Mouse (Mus musculus) kidney, embryonic 14.5 days (tissue): ENCODE results near the gene Pex5. TPM values are rescaled to one million over a fixed set of nuclear protein-coding genes. Genes with fewer than 3 reads are reported as not detected.

Source experiments
- ATAC-seq: fragments of 200-750 bp; cut with Nextera tagmentation; 2 replicates; pipeline ENCODE4 v1.8.0; 2017; ENCODE audit warnings: moderate number of reproducible peaks, mild to moderate bottlenecking, moderate TSS enrichment, moderate library complexity; ENCODE audit not compliant: low FRiP score, low TSS enrichment
- H3K27ac ChIP-seq: fragments of 300-500 bp; sonication (generic); 2 replicates; pipeline ENCODE4 v1.5.1; 2014; ENCODE audit warnings: low read depth, mild to moderate bottlenecking, low read length, moderate library complexity, mixed read lengths
- H3K27me3 ChIP-seq: fragments of 300-500 bp; sonication (generic); 2 replicates; pipeline ENCODE4 v1.6.1; 2014; ENCODE audit warnings: mild to moderate bottlenecking, low read length; ENCODE audit not compliant: control insufficient read depth, insufficient read depth
- H3K36me3 ChIP-seq: fragments of 300-500 bp; sonication (generic); 2 replicates; pipeline ENCODE4 v1.6.1; 2014; ENCODE audit warnings: low read length, mixed read lengths; ENCODE audit not compliant: control insufficient read depth, insufficient read depth
- H3K4me1 ChIP-seq: fragments of 300-500 bp; sonication (generic); 2 replicates; pipeline ENCODE4 v1.6.1; 2014; ENCODE audit warnings: low read length, mixed read lengths; ENCODE audit not compliant: control insufficient read depth, insufficient read depth
- H3K4me2 ChIP-seq: fragments of 300-500 bp; sonication (generic); replicated peaks from 2 replicates; pipeline ENCODE4 v1.6.1; 2014; ENCODE audit warnings: low read depth, mild to moderate bottlenecking, low read length
- H3K4me3 ChIP-seq: fragments of 300-500 bp; sonication (generic); 2 replicates; pipeline ENCODE4 v1.5.1; 2014; ENCODE audit warnings: mild to moderate bottlenecking, low read length
- H3K9ac ChIP-seq: fragments of 300-500 bp; sonication (generic); 2 replicates; pipeline ENCODE4 v1.6.1; 2014; ENCODE audit warnings: low read depth, mild to moderate bottlenecking, low read length, moderate library complexity
- H3K9me3 ChIP-seq: fragments of 300-500 bp; sonication (generic); 2 replicates; pipeline ENCODE4 v1.6.1; 2016; ENCODE audit warnings: low read length; ENCODE audit not compliant: control insufficient read depth
- WGBS: fragments of 180-500 bp; shearing (Covaris S2); extraction: QIAGEN DNeasy Blood & Tissue Kit; methylation state at CpG from one replicate; pipeline ENCODE4 v1.1.7; 2014; 5-methylcytosine and 5-hydroxymethylcytosine counted together
- polyA plus RNA-seq: library from polyadenylated mRNA; unstranded; fragments of >200 nt; fragmentation: Nextera tagmentation; extraction: Ambion mirVana; gene quantifications from 2 replicates; pipeline ENCODE4 v1.2.1, GENCODE M21; 2014

Gene Pex5
- 26.8 and 35.3 TPM in 2 replicates for polyA plus RNA-seq

DNA sequence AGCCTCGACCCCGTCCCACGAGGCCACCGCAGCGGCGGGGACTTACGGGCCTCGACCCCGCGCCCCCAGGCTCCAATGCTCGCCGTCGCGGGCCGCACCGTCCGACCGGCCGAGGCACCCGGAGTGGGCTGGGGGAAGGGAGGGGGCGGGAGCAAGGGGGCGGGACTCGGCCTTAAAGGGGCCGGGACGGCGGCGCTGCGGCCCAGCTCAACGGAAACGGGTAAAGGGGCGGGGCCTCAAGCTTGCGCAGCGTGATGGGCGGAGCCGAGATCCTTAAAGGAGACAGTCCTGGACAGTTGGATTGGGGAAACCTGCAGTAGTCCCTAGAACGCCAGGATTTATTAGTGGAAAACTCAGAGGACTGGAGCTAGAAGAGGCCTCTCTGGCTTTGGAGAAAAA lies at the start of gene Pex5:
Gene Pex5 (minus strand): TSS at position 141 of the 399 bp plus-strand sequence.
- H3K27me3 ChIP-seq: no peaks in the 10 kb centered on the region
- peak within 1 kb of the TSS; percentile 86 for H3K4me3 ChIP-seq
- ATAC-seq: peak; percentile 95
- H3K9ac ChIP-seq: peak within 1 kb of the TSS; percentile 84
- H3K4me1 ChIP-seq: peaks cover 7% of the 10 kb centered on the region; the same call in 1 of the 2 replicates
- no peaks in the 10 kb centered on the region for H3K9me3 ChIP-seq
- peaks cover 20% of the 10 kb centered on the region for H3K36me3 ChIP-seq
- H3K4me2 ChIP-seq: peak within 1 kb of the TSS; percentile 59
- 1% methylated on average over 36 of the region's 36 CpGs for WGBS
- peak within 1 kb of the TSS; percentile 73 for H3K27ac ChIP-seq

DNA sequence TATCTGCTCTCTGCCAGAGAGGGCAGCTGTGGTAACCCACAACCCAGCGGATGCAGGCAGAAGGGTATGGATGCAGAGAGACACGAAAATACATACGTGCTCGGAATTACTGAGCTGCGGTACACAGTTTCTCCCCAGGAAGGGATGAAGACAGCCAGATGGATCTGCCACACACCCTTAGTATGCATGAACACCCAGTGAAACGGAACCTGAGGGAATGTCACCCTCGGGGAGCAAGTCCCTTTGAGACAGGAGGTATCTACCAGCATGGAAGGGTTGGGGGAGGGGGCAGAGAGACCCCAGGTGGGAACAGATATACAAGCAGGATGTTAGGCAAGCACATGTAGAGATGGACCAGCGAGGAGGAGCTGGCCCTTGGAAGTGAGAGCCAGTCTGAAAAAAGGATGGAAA lies 49.0 kb upstream of the Pex5 start:
- Histone ChIP-seq H3K4me1 (0 out of 2 replicates have a peak, but pooled peaks cover 2% of the 10 kb centered on the region), H3K9me3 (no peaks in the 10 kb centered on the region), H3K4me3 (peak overlapping the region; percentile 45; the same call in 1 of the 2 replicates), H3K36me3 (no peaks in the 10 kb centered on the region), H3K27ac (no peak overlapping the region), H3K27me3 (no peaks in the 10 kb centered on the region; the same call in 1 of the 2 replicates), H3K9ac (0 out of 2 replicates have a peak overlapping the region, but pooled peaks have one; percentile 55), H3K4me2 (peak overlapping the region; percentile 80; the same call in 1 of the 2 replicates)
- 19% methylated on average over 8 of the region's 8 CpGs for WGBS
- peak; percentile 5; the same call in 1 of the 2 replicates for ATAC-seq

DNA sequence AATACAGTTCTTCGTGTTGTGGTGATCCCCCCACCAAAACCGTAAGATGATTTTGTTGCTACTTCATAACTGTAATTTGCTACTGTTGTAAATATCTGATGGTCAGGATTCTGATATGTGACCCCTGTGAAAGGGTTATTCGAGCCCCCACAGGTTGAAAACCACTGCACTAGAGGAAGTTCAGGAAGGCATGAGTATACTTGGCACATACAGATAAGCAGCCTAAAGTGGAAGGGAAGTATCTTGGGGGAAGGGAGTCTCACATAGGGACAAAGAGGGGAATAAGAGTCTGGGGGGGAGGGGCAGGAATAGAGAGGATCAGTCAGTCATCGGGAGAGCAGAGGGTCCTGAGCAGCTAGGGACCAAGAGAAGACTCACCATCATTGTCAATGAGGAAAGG lies 44.5 kb upstream of the Pex5 start:
- Histone ChIP-seq H3K4me2 (no peak overlapping the region), H3K4me1 (no peaks in the 10 kb centered on the region), H3K27me3 (no peaks in the 10 kb centered on the region; the same call in 1 of the 2 replicates), H3K9me3 (no peaks in the 10 kb centered on the region), H3K27ac (no peak overlapping the region), H3K4me3 (no peak overlapping the region), H3K9ac (no peak overlapping the region), H3K36me3 (no peaks in the 10 kb centered on the region)
- no peak for ATAC-seq
- WGBS: 86% methylated on average over 4 of the region's 4 CpGs

DNA sequence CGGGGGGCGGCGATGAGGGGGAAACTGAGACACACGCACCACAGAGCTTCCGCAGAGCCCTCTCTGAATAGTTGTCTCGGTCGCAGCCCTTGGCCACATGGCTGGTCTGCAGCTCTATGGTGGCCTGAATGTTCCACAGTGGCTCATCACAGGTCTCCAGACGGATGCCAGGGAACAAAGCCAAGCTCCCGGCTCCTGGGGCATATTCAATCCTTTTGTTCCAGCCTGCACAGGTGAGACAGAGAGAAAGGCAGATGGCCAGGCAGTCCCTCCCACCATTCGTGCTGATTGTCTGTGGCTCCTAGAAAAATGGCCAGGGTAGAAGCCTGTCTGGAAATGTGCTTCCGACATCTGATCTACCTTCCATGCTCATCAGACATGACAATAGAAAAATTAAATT lies 43.6 kb upstream of the Pex5 start:
- no peaks in the 10 kb centered on the region for H3K36me3 ChIP-seq
- no peaks in the 10 kb centered on the region for H3K27me3 ChIP-seq
- H3K27ac ChIP-seq: no peak overlapping the region
- no peaks in the 10 kb centered on the region for H3K9me3 ChIP-seq
- no peaks in the 10 kb centered on the region for H3K4me1 ChIP-seq
- ATAC-seq: no peak
- no peak overlapping the region for H3K9ac ChIP-seq
- H3K4me2 ChIP-seq: no peak overlapping the region
- no peak overlapping the region for H3K4me3 ChIP-seq
- 93% methylated on average over 11 of the region's 11 CpGs for WGBS

DNA sequence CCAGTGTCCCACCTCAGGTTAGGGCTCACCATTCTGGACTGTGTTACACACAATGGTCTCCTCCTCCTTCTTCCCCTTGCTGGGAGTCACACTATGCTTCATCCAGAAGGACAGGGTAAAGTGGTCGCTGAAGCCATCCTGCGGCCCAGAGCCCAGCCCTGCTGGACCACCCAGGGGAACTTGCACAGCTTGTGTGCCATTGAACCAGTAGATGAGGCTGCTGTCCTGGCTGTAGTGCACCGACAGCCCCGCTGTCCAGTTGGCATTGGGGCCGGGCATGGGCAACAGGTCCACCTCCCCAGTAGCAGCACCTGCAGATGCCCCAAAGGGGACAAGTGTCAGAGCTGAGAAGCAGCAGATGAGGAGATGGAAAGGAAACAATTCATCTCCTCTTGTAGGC lies 43.0 kb upstream of the Pex5 start:
- H3K4me1 ChIP-seq: no peaks in the 10 kb centered on the region
- no peak for ATAC-seq
- H3K9me3 ChIP-seq: no peaks in the 10 kb centered on the region
- H3K9ac ChIP-seq: no peak overlapping the region
- no peak overlapping the region for H3K27ac ChIP-seq
- over 99% methylated on average over 5 of the region's 5 CpGs for WGBS
- no peak overlapping the region for H3K4me3 ChIP-seq
- H3K36me3 ChIP-seq: no peaks in the 10 kb centered on the region
- H3K27me3 ChIP-seq: no peaks in the 10 kb centered on the region
- H3K4me2 ChIP-seq: no peak overlapping the region

DNA sequence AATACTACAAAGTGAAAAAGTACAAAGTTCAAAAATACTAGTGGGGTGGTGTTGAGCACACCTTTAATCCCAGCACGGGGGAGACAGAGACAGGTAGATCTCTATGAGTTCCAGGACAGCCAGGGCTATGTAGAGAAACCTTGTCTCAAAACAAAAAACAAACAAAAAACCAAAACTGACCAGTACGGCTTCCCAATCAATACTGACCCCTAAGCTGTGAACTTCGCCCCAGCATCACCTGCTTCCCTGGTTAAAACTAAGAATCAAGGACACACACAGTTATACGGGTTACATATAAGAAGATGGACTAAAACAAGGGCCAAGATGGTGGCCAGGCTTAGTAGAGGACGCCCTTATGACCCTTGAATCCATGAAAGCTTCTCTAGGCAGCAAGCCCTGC lies 41.4 kb upstream of the Pex5 start:
- Histone ChIP-seq H3K9ac (no peak overlapping the region), H3K4me2 (no peak overlapping the region), H3K4me1 (no peaks in the 10 kb centered on the region), H3K9me3 (no peaks in the 10 kb centered on the region), H3K36me3 (no peaks in the 10 kb centered on the region), H3K4me3 (no peak overlapping the region), H3K27me3 (no peaks in the 10 kb centered on the region), H3K27ac (no peak overlapping the region)
- 93% methylated on average over 5 of the region's 5 CpGs for WGBS
- ATAC-seq: no peak

DNA sequence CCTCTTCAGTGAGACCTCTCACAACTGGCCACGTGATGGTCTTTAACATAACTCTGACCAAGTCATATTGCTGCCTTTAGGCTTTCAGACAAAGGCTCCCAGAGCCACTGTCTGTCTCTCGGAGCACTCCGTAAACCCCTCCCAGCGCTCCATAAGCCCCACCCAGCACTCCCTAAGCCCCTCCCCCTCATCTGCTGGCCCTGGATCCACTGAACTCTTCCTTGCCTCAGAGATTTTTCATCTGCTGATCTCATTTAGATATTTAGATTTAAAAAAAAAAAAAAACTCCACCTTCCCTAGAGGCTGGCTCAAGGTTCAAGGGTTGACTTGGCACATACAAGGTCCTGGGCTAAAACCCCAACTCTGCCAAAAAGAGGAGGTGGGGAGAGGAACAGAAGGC lies 38.9 kb upstream of the Pex5 start:
- no peak overlapping the region for H3K9ac ChIP-seq
- H3K4me3 ChIP-seq: no peak overlapping the region
- no peaks in the 10 kb centered on the region for H3K27me3 ChIP-seq
- H3K9me3 ChIP-seq: no peaks in the 10 kb centered on the region
- H3K4me1 ChIP-seq: no peaks in the 10 kb centered on the region
- no peaks in the 10 kb centered on the region for H3K36me3 ChIP-seq
- H3K27ac ChIP-seq: no peak overlapping the region
- H3K4me2 ChIP-seq: no peak overlapping the region
- ATAC-seq: no peak
- 47% methylated on average over 4 of the region's 4 CpGs for WGBS

DNA sequence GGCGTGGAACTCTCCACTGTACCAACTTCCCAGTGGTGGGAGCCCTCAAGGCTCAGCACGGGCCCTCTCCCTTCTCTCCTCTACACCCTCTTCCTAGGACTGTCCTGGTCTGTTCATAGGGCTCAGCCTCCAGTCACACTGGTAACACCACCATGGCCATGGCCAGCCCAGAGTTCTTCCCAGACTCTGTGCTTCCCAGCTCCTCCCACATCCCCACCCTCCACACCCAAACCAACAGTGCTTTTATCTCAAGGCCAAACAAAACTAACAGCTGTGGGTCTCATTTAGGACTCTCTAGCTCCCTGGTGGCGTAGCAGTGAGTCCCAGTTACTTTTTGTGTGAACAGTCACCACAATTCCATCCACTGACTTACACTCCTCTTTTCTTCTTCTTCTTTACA lies 37.1 kb upstream of the Pex5 start:
- no peaks in the 10 kb centered on the region for H3K36me3 ChIP-seq
- H3K27me3 ChIP-seq: no peaks in the 10 kb centered on the region
- no peak for ATAC-seq
- H3K9ac ChIP-seq: no peak overlapping the region
- no peak overlapping the region for H3K27ac ChIP-seq
- H3K4me3 ChIP-seq: no peak overlapping the region
- no peak overlapping the region for H3K4me2 ChIP-seq
- no peaks in the 10 kb centered on the region for H3K4me1 ChIP-seq
- no peaks in the 10 kb centered on the region for H3K9me3 ChIP-seq
- WGBS: 70% methylated on average over 3 of the region's 3 CpGs

DNA sequence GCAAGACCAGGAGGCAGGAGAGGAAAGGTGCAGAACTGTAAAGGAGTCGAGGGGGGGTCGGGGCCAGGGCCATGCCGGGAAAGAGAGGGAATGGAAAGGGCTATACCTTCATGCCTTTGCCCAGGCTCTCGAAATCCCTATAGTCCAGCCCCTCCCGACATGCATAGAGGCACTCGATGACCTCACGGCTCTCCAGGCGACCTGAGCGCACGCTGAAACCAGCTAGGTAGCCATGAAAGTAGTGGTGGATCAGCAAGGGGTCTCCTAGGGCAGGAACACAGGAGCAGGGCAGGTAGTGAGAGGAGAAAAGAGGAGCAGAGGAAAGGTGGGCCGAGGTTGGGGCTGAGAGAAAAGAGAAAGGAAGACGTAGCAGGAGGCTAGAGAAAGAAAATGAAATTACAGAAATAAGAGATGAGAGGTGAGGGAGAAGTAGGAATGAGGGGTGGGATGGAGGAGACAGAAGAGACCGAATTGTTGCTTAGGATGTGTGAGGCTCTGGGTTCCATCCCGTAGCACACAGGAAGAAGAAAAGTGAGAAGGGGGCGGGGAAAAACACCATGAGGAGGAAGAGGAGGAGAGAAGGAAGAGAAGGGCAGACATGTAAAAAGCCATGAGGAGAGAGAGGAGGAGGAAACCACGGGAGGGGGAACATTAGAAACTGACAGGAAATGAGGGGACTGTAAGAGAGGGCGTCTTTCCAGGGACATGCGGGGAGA lies 35.0 kb upstream of the Pex5 start:
- WGBS: 84% methylated on average over 18 of the region's 18 CpGs
- Histone ChIP-seq H3K9ac (no peak overlapping the region), H3K4me2 (no peak overlapping the region), H3K9me3 (no peaks in the 10 kb centered on the region), H3K4me3 (no peak overlapping the region), H3K36me3 (no peaks in the 10 kb centered on the region), H3K27ac (no peak overlapping the region), H3K4me1 (no peaks in the 10 kb centered on the region), H3K27me3 (no peaks in the 10 kb centered on the region)
- ATAC-seq: no peak
